Mouse (Mus musculus) G1E-ER4 (cell line): ENCODE measurements around the gene Tmem229b. TPM values are rescaled to one million over a fixed set of nuclear protein-coding genes. Genes with fewer than 3 reads are reported as not detected.

Experiments used
- GATA1 ChIP-seq: IDR thresholded peaks from one replicate; pipeline ENCODE4 v1.8.0; 2012; ENCODE audit warnings: low read length, inconsistent platforms
- polyA plus RNA-seq: library from polyadenylated mRNA; stranded (reverse); fragments of >175 nt; gene quantifications from 2 replicates; pipeline ENCODE4 v1.2.3, GENCODE M21; 2012

Tmem229b gene
- 5.3 and 6.1 TPM in 2 replicates for polyA plus RNA-seq

DNA sequence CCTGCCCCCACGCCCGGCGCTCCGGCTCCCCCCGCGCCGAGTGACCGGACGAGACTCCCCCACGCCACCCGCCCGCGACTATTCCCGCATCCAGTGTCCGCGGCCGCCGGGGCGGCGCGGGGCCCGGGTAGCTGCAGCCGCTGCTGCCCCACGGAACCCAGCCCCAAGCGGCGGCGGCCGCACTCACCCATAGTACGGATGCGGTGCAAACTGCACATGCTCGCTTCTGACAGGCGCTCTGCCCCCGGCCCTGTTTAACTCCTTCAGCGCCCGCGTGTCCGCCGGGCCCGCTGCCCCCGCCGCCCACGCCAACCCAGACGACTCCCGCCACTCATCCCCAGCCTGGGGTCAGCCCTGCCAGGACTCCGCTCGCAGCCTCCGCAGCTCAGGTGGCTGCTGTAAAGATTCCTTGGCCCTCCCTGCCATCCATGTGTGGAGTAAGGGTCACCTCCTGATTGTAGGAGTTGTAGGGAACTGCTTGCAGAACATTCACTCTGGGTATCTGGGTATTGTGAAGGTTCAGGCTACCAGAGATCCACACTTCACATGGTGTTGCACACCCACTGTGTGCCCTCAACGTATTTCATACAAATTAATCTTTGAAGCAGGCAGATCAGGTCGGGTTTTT, at the start of gene Tmem229b:
TSS of gene Tmem229b (minus strand) at position 502 of the 628 bp plus-strand sequence.
- TF ChIP-seq GATA1 = no peak

GRCm38 (mm10) chr12:79055276-79055675, 47.8 kb upstream of the Tmem229b start:
- TF ChIP-seq GATA1 = no peak

DNA sequence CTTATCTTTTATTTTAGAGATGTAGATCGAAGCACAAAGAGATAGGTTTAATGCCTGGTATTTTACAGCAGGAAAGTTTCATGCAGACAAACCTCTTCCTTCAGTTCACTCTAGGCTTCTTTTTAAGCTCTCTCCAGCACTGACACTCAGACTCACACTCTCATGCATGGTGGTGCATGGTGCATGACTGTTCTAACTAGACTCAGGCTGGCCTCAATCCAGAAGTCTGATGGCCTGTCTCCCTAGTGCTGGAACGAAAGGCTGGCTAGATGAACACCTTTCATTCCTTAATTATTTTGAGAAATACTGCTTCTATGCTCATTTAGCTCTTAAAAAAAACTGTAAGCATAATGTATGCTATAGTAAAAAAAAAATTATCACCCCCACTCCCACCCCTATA, 44.6 kb upstream of the Tmem229b start:
- no peak for TF ChIP-seq GATA1

DNA sequence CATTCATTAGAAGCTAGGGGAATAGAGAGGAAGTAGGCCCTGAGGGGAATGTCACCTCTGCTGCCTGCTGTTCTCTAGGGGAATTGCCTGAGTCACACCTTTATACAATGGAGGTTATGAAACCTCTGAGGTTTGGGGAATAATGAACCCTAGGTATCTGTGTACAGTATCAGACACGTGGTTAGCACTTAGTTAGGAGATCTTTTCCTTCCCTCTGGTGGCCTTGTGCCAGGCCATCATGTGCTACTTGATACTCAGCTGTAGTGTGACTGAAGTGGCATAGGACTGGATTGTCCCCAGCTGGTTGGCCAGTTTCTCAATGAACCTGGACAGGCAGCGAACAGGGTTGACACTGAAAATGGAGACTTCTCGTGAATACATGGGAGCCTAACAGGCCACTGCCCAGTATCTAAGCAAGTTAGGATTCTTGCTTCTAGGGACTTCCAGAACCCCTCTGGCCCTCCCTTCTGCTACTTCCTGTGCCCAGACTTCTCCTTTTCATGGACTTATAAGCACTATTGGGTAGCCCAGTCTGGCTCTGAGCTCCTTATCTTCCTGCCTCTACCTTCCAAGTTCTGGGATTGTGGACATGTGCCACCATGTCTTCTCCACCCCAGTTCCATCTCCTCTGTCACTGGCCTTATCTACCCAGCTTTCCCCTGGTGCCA, 43.3 kb upstream of the Tmem229b start:
- no peak for TF ChIP-seq GATA1

DNA sequence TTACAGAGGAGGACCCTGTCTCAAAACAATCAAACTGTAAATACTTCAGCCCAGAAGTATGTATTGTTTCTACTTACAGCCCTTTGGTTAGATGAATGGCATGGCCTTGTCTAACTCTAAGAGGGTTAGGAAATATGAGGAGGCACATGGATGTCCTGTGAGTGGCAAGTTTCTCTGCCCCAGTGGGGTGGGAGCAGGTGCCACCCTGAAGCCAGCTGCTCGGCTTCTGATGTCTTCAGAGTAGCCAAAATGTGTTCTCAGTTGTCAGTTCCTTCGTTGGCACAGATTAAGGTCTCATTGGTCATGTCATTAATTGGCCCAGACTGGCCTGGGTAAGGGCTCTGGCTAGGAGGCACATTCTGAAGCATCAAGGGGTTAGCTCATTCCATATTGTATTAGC, 42.4 kb upstream of the Tmem229b start:
- no peak for TF ChIP-seq GATA1

DNA sequence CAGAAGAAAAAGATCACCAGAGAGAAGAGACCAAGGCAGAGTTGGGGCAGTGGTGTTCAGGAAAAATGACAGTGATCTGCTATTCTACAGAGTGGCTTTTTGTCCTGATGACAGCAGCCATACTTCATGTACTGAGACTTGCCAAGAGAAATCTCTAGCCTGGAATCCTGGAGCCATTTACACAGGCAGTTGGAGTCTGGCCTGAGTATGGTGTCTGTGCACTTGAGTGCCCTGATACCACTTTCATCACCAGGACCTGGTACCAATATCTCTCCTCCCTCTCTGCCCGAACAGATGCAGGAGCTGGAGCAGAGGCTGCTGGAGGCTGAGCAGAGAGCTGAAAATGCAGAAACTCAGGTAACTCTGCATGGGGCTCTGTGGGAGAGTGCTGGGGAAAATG, 41.5 kb upstream of the Tmem229b start:
- TF ChIP-seq GATA1 = no peak

DNA sequence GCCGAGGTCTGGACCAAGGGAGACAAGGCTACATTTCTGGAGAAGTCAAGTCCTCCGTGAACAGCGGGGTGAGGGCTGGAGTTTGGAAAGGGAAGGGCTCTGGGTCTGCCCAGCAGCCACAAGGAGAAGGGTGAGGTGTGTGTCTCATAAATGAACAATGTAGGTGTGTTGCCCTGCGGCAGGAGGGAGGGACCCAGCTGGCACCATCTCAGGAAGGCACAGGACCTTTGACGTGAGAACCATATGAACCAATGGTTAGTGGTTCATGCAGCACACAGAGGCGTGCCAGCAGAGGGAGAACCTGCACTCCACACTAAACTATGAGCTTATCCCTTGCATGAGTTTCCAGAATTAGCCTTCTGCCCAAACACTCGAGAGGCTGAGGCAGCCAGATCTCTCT, 39.8 kb upstream of the Tmem229b start:
- no peak for TF ChIP-seq GATA1

GRCm38 (mm10) chr12:79046171-79046570, 38.7 kb upstream of the Tmem229b start:
- no peak for TF ChIP-seq GATA1

DNA sequence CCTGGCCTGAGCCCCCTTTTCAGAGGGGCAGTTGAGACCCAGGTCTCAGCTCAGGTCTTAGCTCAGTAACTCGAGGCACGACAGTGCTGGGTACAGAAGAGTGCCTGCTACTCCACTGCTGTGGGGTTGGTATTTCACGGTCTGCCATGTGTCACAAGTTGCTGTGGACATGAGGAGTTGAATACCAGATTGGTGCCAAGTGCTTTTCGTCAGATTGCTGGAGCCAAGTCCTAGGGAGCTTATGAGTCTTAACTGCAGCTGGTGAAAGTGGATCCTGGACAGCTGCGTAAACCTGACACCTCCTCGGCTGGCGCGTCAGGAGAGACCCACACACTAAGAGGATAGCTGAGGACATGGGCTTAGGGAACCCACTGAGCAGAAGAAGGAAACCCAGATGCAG, 37.2 kb upstream of the Tmem229b start:
- TF ChIP-seq GATA1 = no peak

GRCm38 (mm10) chr12:79041436-79041835, 34.0 kb upstream of the Tmem229b start:
- no peak for TF ChIP-seq GATA1

- TF ChIP-seq GATA1 = no peak
These were observed 32.9 kb upstream of the Tmem229b start for GRCm38 (mm10) chr12:79040201-79040827.

DNA sequence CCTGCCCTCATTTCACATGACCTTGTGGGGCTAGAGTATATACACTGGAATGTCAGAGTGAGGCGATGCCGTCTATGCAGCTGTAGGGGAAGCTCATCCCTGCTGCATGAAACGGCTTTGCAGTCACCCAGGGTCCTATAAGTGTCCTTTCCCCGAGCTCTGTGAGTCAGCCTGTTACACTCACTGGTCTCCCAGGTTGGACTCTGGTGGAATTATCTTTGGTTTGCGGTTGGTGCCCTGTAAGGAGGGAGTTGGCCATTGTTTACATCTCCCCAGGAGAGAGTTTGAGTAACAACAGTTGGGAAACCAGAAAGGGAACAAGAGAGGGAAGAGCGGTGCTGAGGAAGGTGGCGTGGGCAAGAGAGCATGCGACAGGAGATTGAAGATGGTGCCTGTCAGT, 32.3 kb upstream of the Tmem229b start:
- no peak for TF ChIP-seq GATA1

DNA sequence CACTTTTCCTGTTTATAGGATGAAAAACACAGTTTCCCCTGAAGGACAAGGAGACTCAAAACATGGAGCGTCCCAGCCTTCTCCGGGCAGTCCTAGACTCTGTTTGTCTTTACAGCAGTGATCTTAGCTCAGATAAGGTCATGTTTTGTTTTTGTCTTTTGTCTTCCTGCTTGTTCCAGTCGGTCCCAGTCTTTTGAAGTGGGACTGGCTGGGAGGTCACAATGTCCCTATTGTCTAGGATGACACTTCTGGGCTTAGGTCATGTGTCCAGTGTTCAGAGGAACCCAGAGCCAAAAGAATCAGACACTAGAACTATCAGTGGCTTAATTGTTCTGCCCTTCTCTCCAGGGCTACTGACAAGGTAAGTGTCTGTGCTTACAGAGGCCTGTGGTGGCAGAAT, 27.9 kb upstream of the Tmem229b start:
- no peak for TF ChIP-seq GATA1

DNA sequence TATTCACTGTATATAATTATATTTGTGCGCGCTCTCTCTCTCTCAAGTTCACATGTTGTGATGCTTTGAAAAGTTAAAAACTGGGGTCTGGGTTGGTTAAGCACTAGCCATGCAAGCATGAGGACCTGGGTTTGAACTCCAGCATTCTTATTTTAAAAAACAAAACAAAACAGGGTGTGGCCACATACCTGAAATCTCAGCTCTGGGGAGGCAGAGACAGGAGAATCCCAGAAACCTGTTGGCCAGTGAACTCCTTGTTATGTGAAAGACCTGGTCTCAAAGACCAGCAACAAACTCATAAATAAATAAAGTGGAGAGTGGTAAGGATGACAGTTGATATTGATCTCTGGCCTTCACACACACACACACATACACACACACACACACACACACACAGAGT, 26.9 kb upstream of the Tmem229b start:
- no peak for TF ChIP-seq GATA1

DNA sequence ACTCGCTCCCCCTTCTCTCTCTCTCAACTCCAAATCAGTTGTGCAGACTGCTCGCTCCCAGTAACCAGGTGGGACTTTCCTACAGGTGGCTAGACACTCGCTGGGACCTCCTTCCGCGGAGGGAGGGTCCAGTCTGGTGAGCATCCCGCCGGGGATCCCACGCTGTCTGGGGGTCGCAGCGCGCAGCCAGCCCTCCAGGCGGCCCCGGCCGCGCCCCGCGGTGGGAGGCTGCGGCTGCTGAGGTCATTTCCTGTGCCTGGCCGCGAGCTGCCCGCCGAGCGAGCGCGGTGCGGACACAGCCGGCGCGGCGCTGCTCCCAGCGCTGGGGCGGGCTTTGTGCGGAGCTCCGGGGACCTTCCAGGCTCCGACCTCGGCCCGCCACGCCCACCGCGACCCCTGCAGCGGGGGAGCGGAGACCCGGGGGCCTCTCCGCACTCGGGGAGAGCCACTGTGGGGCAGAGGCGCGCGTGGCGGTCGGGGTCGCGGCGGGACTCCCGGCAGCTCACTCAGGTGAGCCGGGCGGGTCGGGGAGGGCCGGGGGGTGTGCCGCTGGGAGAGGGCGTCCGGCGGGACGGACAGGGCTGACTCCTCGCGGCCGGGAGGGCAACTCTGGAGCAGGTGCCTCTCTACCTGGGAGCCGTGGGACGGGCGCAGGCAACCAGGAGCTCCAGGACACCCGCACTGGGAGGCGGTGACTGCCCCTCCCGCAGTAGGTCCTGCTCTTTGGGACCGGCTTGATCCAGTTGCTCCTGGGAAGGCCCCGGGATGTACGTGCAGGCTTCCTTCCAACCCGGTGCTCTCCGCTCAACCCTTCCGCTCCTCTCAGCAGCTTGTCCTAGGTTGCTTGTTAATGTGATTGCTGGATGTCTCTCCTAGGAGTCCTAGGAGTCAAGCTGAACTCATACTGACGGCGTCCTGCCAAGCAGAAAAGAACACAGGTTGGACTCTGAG, 21.8 kb upstream of the Tmem229b start, which contains the start of gene Plekhh1:
TSS of gene Plekhh1 (plus strand) at position 253 of the 951 bp plus-strand sequence.
- TF ChIP-seq GATA1 = no peak

DNA sequence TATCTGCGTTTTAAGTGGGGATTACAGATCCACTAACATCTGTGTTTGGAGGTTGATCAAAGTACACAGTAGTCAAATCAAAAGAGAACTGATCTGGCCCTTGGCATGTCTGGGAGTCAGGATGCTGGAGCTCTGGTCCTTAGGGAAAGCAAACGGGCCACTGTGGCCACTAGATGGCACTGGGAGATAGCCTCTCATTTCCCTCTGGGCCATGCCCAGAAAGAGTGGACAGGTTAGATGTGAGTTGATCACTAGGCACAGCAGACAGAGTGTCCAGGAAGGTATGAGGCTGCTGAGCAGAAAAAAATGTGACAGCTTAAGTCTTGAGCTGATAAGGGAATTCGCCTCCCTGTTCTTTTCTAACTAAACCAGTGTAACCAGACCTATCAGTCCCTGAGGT, 15.5 kb upstream of the Tmem229b start:
- TF ChIP-seq GATA1 = no peak
